Mouse (Mus musculus) CH12.LX (cell line): ENCODE data around the gene Ccl17. TPM values are rescaled to one million over a fixed set of nuclear protein-coding genes. Genes with fewer than 3 reads are reported as not detected.
A peak's percentile ranks its signal among the peaks of the same experiment; 100 is the strongest.

Source experiments
- DNase-seq: peaks from one replicate; pipeline ENCODE4 v3.0.0-alpha.2; 2013; ENCODE audit errors: extremely low read depth
- H3K27ac ChIP-seq: 2 replicates; pipeline ENCODE4 v1.5.1; 2012; ENCODE audit warnings: low read depth, mild to moderate bottlenecking, control low read depth, moderate library complexity; ENCODE audit not compliant: insufficient read depth
- H3K27me3 ChIP-seq: replicated peaks from 2 replicates; pipeline ENCODE3; 2012; ENCODE audit warnings: inconsistent platforms
- H3K36me3 ChIP-seq, 2 experiments: replicated peaks in 1 of 2; 2 replicates each; pipeline versions ENCODE3 to v1.6.1; 2012; ENCODE audit warnings: inconsistent platforms in 1 of 2, low read length in 1 of 2, mild to moderate bottlenecking in 1 of 2, mixed read lengths in 1 of 2, moderate library complexity in 1 of 2; ENCODE audit not compliant: control insufficient read depth in 1 of 2, insufficient read depth in 1 of 2
- H3K4me1 ChIP-seq, 2 experiments: 2 replicates each; pipeline ENCODE4 v1.6.1; 2012; ENCODE audit warnings: inconsistent platforms in 1 of 2, moderate library complexity in 1 of 2; ENCODE audit not compliant: insufficient read depth in 2 of 2, control insufficient read depth in 1 of 2
- H3K4me2 ChIP-seq: 2 replicates; pipeline ENCODE4 v1.6.1; 2012; ENCODE audit warnings: low read depth, mild to moderate bottlenecking, control low read depth; ENCODE audit not compliant: poor library complexity, insufficient read depth, severe bottlenecking
- H3K4me3 ChIP-seq, 3 experiments: fragments of 150-350 bp in 1 of 3; sonication (generic) in 1 of 3; replicated peaks in 1 of 3; 2 replicates each; pipeline versions ENCODE3 to v1.5.1; 2011 to 2012; ENCODE audit warnings: low read depth in 2 of 3, low read length in 2 of 3, mild to moderate bottlenecking in 2 of 3, moderate library complexity in 2 of 3, control low read depth in 1 of 3, improper control_type of control experiment in 1 of 3, inconsistent platforms in 1 of 3, mixed read lengths in 1 of 3; ENCODE audit not compliant: poor library complexity in 1 of 3
- H3K79me2 ChIP-seq: replicated peaks from 2 replicates; pipeline ENCODE4 v1.6.1; 2012; ENCODE audit warnings: mild to moderate bottlenecking, moderate library complexity; ENCODE audit not compliant: control insufficient read depth, poor library complexity, insufficient read depth, severe bottlenecking; ENCODE audit errors: extremely low read depth
- H3K9ac ChIP-seq: 2 replicates; pipeline ENCODE4 v1.6.1; 2012; ENCODE audit warnings: low read depth, mild to moderate bottlenecking, control low read depth, moderate library complexity; ENCODE audit not compliant: insufficient read depth
- H3K9me3 ChIP-seq: replicated peaks from 2 replicates; pipeline ENCODE3; 2012; ENCODE audit warnings: low read length, inconsistent platforms, mixed read lengths
- BHLHE40 ChIP-seq: IDR thresholded peaks from 2 replicates; pipeline ENCODE4 v1.6.1; 2011; ENCODE audit warnings: mild to moderate bottlenecking, low read depth, low read length, improper control_type of control experiment
- CHD1 ChIP-seq: IDR thresholded peaks from 2 replicates; pipeline ENCODE4 v1.6.1; 2012; ENCODE audit warnings: low read depth, low read length, improper control_type of control experiment, inconsistent platforms
- CHD2 ChIP-seq: IDR thresholded peaks from 2 replicates; pipeline ENCODE4 v1.6.1; 2011; ENCODE audit warnings: low read length, improper control_type of control experiment
- CTCF ChIP-seq, 2 experiments: IDR thresholded peaks in 1 of 2; conservative IDR thresholded peaks in 1 of 2; 2 replicates each; pipeline ENCODE4 v1.5.1; 2011 to 2012; ENCODE audit warnings: low read depth in 2 of 2, low read length in 2 of 2, improper control_type of control experiment in 1 of 2, inconsistent platforms in 1 of 2, mild to moderate bottlenecking in 1 of 2, moderate library complexity in 1 of 2
- EP300 ChIP-seq: IDR thresholded peaks from 2 replicates; pipeline ENCODE4 v1.6.1; 2011; ENCODE audit warnings: low read length, improper control_type of control experiment
- ETS1 ChIP-seq: conservative IDR thresholded peaks from 2 replicates; pipeline ENCODE4 v1.6.1; 2012; ENCODE audit warnings: low read depth, mild to moderate bottlenecking, inconsistent platforms, low read length, improper control_type of control experiment, moderate library complexity
- GABPA ChIP-seq: IDR thresholded peaks from 2 replicates; pipeline ENCODE4 v1.6.1; 2012; ENCODE audit warnings: low read depth, low read length, improper control_type of control experiment, inconsistent platforms; ENCODE audit not compliant: insufficient replicate concordance
- HCFC1 ChIP-seq: IDR thresholded peaks from 2 replicates; pipeline ENCODE4 v1.6.1; 2012; ENCODE audit warnings: low read depth, mild to moderate bottlenecking, inconsistent platforms, low read length, improper control_type of control experiment
- JUN ChIP-seq: IDR thresholded peaks from 2 replicates; pipeline ENCODE4 v1.6.1; 2011; ENCODE audit warnings: low read depth, mild to moderate bottlenecking, low read length, improper control_type of control experiment, moderate library complexity; ENCODE audit not compliant: insufficient read depth
- JUND ChIP-seq: conservative IDR thresholded peaks from 2 replicates; pipeline ENCODE4 v1.6.1; 2011; ENCODE audit warnings: low read depth, low read length, improper control_type of control experiment
- KAT2A ChIP-seq: IDR thresholded peaks from 2 replicates; pipeline ENCODE4 v1.6.1; 2012; ENCODE audit warnings: low read length, improper control_type of control experiment, inconsistent platforms; ENCODE audit not compliant: insufficient replicate concordance
- MAFK ChIP-seq: IDR thresholded peaks from 2 replicates; pipeline ENCODE4 v1.6.1; 2011; ENCODE audit warnings: low read length, improper control_type of control experiment; ENCODE audit not compliant: insufficient replicate concordance
- MAX ChIP-seq: IDR thresholded peaks from 2 replicates; pipeline ENCODE4 v1.6.1; 2011; ENCODE audit warnings: low read length, improper control_type of control experiment
- MAZ ChIP-seq: IDR thresholded peaks from 2 replicates; pipeline ENCODE4 v1.6.1; 2012; ENCODE audit warnings: low read depth, mild to moderate bottlenecking, inconsistent platforms, low read length, improper control_type of control experiment, moderate library complexity
- MEF2A ChIP-seq: IDR thresholded peaks from 2 replicates; pipeline ENCODE4 v1.6.1; 2014; ENCODE audit warnings: low read depth, mild to moderate bottlenecking, inconsistent platforms, low read length, improper control_type of control experiment, borderline replicate concordance
- MXI1 ChIP-seq: IDR thresholded peaks from 2 replicates; pipeline ENCODE4 v1.6.1; 2011; ENCODE audit warnings: mild to moderate bottlenecking, low read depth, low read length, improper control_type of control experiment
- MYC ChIP-seq: IDR thresholded peaks from 2 replicates; pipeline ENCODE4 v1.6.1; 2011; ENCODE audit warnings: low read depth, mild to moderate bottlenecking, improper control_type of control experiment, low read length
- NRF1 ChIP-seq: IDR thresholded peaks from 2 replicates; pipeline ENCODE4 v1.6.1; 2014; ENCODE audit warnings: low read depth, mild to moderate bottlenecking, inconsistent platforms, low read length, improper control_type of control experiment, moderate library complexity
- PAX5 ChIP-seq: IDR thresholded peaks from 2 replicates; pipeline ENCODE4 v1.6.1; 2012; ENCODE audit warnings: low read length, inconsistent platforms, mixed read lengths
- POLR2A ChIP-seq: IDR thresholded peaks from 2 replicates; pipeline ENCODE4 v1.6.1; 2011; ENCODE audit warnings: low read depth, mild to moderate bottlenecking, improper control_type of control experiment, low read length
- POLR2AphosphoS2 ChIP-seq: IDR thresholded peaks from 2 replicates; pipeline ENCODE4 v1.6.1; 2011; ENCODE audit warnings: low read depth, low read length, improper control_type of control experiment
- RAD21 ChIP-seq: IDR thresholded peaks from 2 replicates; pipeline ENCODE4 v1.6.1; 2011; ENCODE audit warnings: low read depth, mild to moderate bottlenecking, low read length, improper control_type of control experiment, moderate library complexity
- RCOR1 ChIP-seq: conservative IDR thresholded peaks from 2 replicates; pipeline ENCODE4 v1.6.1; 2012; ENCODE audit warnings: low read depth, mild to moderate bottlenecking, inconsistent platforms, low read length, improper control_type of control experiment
- SIN3A ChIP-seq: IDR thresholded peaks from 2 replicates; pipeline ENCODE4 v1.6.1; 2012; ENCODE audit warnings: low read length, improper control_type of control experiment, inconsistent platforms
- SMC3 ChIP-seq: IDR thresholded peaks from 2 replicates; pipeline ENCODE4 v1.6.1; 2011; ENCODE audit warnings: low read depth, low read length, improper control_type of control experiment
- TBP ChIP-seq: conservative IDR thresholded peaks from 2 replicates; pipeline ENCODE4 v1.6.1; 2011; ENCODE audit warnings: low read depth, low read length, improper control_type of control experiment
- UBTF ChIP-seq: IDR thresholded peaks from 2 replicates; pipeline ENCODE4 v1.6.1; 2012; ENCODE audit warnings: low read depth, mild to moderate bottlenecking, inconsistent platforms, low read length, improper control_type of control experiment, moderate library complexity
- USF2 ChIP-seq: conservative IDR thresholded peaks from 2 replicates; pipeline ENCODE4 v1.6.1; 2011; ENCODE audit warnings: low read depth, low read length, improper control_type of control experiment
- ZC3H11A ChIP-seq: IDR thresholded peaks from 2 replicates; pipeline ENCODE4 v1.6.1; 2012; ENCODE audit warnings: low read depth, mild to moderate bottlenecking, inconsistent platforms, low read length, improper control_type of control experiment
- ZKSCAN1 ChIP-seq: IDR thresholded peaks from 2 replicates; pipeline ENCODE4 v1.6.1; 2012; ENCODE audit warnings: low read depth, inconsistent platforms, low read length, improper control_type of control experiment, borderline replicate concordance
- ZMIZ1 ChIP-seq: IDR thresholded peaks from 2 replicates; pipeline ENCODE4 v1.6.1; 2012; ENCODE audit warnings: low read depth, mild to moderate bottlenecking, inconsistent platforms, low read length, improper control_type of control experiment
- ZNF384 ChIP-seq: IDR thresholded peaks from 2 replicates; pipeline ENCODE4 v1.6.1; 2012; ENCODE audit warnings: low read depth, low read length, improper control_type of control experiment, inconsistent platforms
- dilution Hi-C: fragments of 300-500 bp; cut with MboI; formaldehyde crosslinking; loops from 2 replicates; pipeline ENCODE4 v1.14.3; 2020; ENCODE audit warnings: low sequenced_read_pairs; ENCODE audit not compliant: extremely low pct_unique_long_range_greater_than_20kb, extremely low pct_ligation_motif_present
- in situ Hi-C: fragments of 300-500 bp; cut with MboI; formaldehyde crosslinking; loops from 3 replicates; pipeline ENCODE4 v1.14.3; 2019; ENCODE audit warnings: low sequenced_read_pairs, low pct_ligation_motif_present, low pct_unique_long_range_greater_than_20kb, mixed read lengths
- polyA plus RNA-seq: library from polyadenylated mRNA; unstranded; fragments of >175 nt; gene quantifications from 2 replicates; pipeline ENCODE4 v1.2.1, GENCODE M21; 2012; ENCODE audit warnings: low read depth; ENCODE audit not compliant: insufficient read length
- total RNA-seq, 2 experiments: library from RNA; depleted of rRNA; stranded (reverse); fragments of 300-350 nt in 1 of 2; fragments of >200 nt in 1 of 2; gene quantifications; 2 replicates each; pipeline ENCODE4 v1.2.3; 2012 to 2014

The Ccl17 gene
- total and polyA plus RNA-seq, 3 experiments, result 1.3 to 2.6 (median 2.1) TPM

DNA sequence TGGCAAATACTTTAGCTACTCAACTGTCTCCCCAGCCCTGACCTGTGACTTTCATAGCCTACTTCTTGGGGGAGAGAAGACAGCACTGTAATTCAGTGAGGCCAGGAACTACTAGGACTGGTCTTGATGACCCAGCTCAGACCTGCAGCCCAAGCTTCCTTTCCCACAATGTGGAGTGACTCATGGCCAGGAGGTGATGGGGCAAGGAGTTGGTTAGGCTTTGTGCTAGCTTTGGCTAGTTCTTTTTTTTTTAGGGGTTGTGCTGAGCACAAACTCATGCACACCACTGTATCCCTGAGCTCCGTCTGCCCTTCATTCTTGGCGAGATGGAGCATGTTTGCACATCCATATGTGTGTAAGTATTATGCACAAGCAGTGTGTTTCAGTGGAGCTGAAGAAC lies 33.9 kb upstream of the Ccl17 start:
- TF ChIP-seq USF2 (no peak), MXI1 (no peak), MEF2A (no peak), TBP (no peak), MAFK (no peak; the same call in 1 of the 2 replicates), JUN (no peak), ZNF384 (no peak), RCOR1 (no peak), MAX (no peak), ZMIZ1 (no peak), BHLHE40 (no peak), SMC3 (no peak), HCFC1 (no peak), MAZ (no peak), POLR2AphosphoS2 (no peak; the same call in 1 of the 2 replicates), CHD2 (no peak), CHD1 (no peak)

DNA sequence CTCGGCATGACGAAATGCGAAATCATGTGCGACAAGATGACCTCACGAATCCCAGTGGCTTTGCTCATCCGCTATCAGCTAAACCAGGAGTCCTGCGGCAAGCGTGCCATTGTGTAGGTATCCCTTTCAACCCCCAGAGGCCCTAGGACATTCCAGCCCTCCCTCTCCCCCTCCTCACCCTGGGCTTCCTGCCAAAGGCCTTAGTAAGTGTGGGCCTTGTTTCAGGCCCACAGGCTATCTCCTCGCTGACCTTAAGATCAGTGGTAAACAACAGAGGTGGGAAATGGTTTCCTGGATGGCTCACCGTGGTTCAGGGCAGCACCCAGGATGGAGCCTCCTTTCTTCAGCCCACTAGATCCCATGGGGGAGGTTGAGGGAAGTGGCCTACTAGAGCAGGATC lies 32.2 kb upstream of the Ccl17 start:
- H3K9me3 ChIP-seq, result no peaks in the 10 kb centered on the region
- peaks cover 2% of the 10 kb centered on the region; the same call in 1 of the 2 replicates for H3K79me2 ChIP-seq
- H3K4me3 ChIP-seq, result peak overlapping the region; percentile 20 to 78 (median 41)
- H3K27ac ChIP-seq, result peak overlapping the region; percentile 97
- H3K36me3 ChIP-seq, result peaks cover 0 to 32% of the 10 kb centered on the region in 2 experiments
- H3K4me1 ChIP-seq, result peaks cover 21 to 66% of the 10 kb centered on the region in 2 experiments
- in situ Hi-C loops, result no loop called here
- peak overlapping the region; percentile 80 for H3K4me2 ChIP-seq
- DNase-seq, result no peak
- H3K9ac ChIP-seq, result peak overlapping the region; percentile 72; the same call in 1 of the 2 replicates
- no peaks in the 10 kb centered on the region for H3K27me3 ChIP-seq
- dilution Hi-C loops, result no loop called here
- TF ChIP-seq CHD1, result peak; percentile 72; the same call in 1 of the 2 replicates
- TF ChIP-seq UBTF, result no peak
- TF ChIP-seq ZMIZ1, result no peak; the same call in 1 of the 2 replicates
- TF ChIP-seq KAT2A, result no peak
- no peak for TF ChIP-seq CTCF (conservative IDR thresholded peaks at IDR 0.05 in 1 of 2, IDR thresholded peaks at IDR 0.05 in 1 of 2; ENCODE audit: low read depth in 2 of 2, low read length in 2 of 2)
- TF ChIP-seq RCOR1, result no peak
- no peak for TF ChIP-seq MYC
- no peak for TF ChIP-seq NRF1
- peak; percentile 46; the same call in 1 of the 2 replicates for TF ChIP-seq CHD2
- no peak for TF ChIP-seq ZKSCAN1
- TF ChIP-seq MEF2A, result no peak
- no peak for TF ChIP-seq PAX5
- TF ChIP-seq MXI1, result no peak
- TF ChIP-seq ZC3H11A, result no peak
- no peak for TF ChIP-seq ZNF384
- no peak for TF ChIP-seq GABPA
- TF ChIP-seq SIN3A, result 0 out of 2 replicates have a peak, but pooled peaks have one; percentile 22
- no peak for TF ChIP-seq MAFK
- no peak for TF ChIP-seq POLR2A
- no peak for TF ChIP-seq RAD21
- TF ChIP-seq USF2, result no peak
- TF ChIP-seq BHLHE40, result peak; percentile 59
- TF ChIP-seq MAZ, result no peak
- TF ChIP-seq POLR2AphosphoS2, result no peak; the same call in 1 of the 2 replicates
- 0 out of 2 replicates have a peak, but pooled peaks have one; percentile 16 for TF ChIP-seq ETS1
- no peak for TF ChIP-seq JUND
- no peak for TF ChIP-seq EP300

More for the DNA sequence above, 33.9 kb upstream of the Ccl17 start:
- Histone ChIP-seq H3K27ac (no peak overlapping the region), H3K79me2 (peaks cover 2% of the 10 kb centered on the region; the same call in 1 of the 2 replicates), H3K4me2 (no peak overlapping the region), H3K27me3 (no peaks in the 10 kb centered on the region), H3K4me3 (no peak overlapping the region), H3K4me1 (peaks cover 21 to 62% of the 10 kb centered on the region in 2 experiments), H3K9ac (no peak overlapping the region), H3K36me3 (peaks cover 0 to 48% of the 10 kb centered on the region in 2 experiments), H3K9me3 (no peaks in the 10 kb centered on the region)
- in situ Hi-C loops (no loop called here), dilution Hi-C loops (no loop called here)
- no peak for DNase-seq
